Mouse (Mus musculus) C2C12 (cell line): ENCODE results near the gene Skp2. TPM values are rescaled to one million over a fixed set of nuclear protein-coding genes. Genes with fewer than 3 reads are reported as not detected.

Experiments
- H3K27me3 ChIP-seq: one replicate; pipeline ENCODE4 v1.6.1; 2011; ENCODE audit not compliant: control insufficient read depth, insufficient read depth, insufficient read length
- H3K36me3 ChIP-seq: one replicate; pipeline ENCODE4 v1.6.1; 2011; ENCODE audit not compliant: control insufficient read depth, insufficient read depth
- H3K4me3 ChIP-seq: one replicate; pipeline ENCODE4 v1.5.1; 2011; ENCODE audit warnings: mild to moderate bottlenecking, control low read depth; ENCODE audit not compliant: poor library complexity, insufficient read depth, severe bottlenecking
- H3K79me2 ChIP-seq: one replicate; pipeline ENCODE4 v1.6.1; 2011; ENCODE audit not compliant: control insufficient read depth, insufficient read depth
- H3K79me3 ChIP-seq: one replicate; pipeline ENCODE4 v1.6.1; 2011; ENCODE audit warnings: low read depth, control low read depth
- H3ac ChIP-seq: one replicate; pipeline ENCODE3; 2011; ENCODE audit warnings: low read depth; ENCODE audit not compliant: control insufficient read depth, insufficient read length
- CEBPB ChIP-seq: IDR thresholded peaks from one replicate; pipeline ENCODE4 v1.6.1; 2011; ENCODE audit warnings: low read depth, mild to moderate bottlenecking, control low read depth, moderate library complexity
- CTCF ChIP-seq: IDR thresholded peaks from one replicate; pipeline ENCODE4 v1.5.1; 2011; ENCODE audit not compliant: control insufficient read depth, insufficient read depth, insufficient read length
- FOSL1 ChIP-seq: IDR thresholded peaks from one replicate; pipeline ENCODE4 v1.8.0; 2011; ENCODE audit warnings: mild to moderate bottlenecking, low read length; ENCODE audit not compliant: poor library complexity, insufficient read depth, severe bottlenecking
- MAX ChIP-seq: IDR thresholded peaks from one replicate; pipeline ENCODE4 v1.6.1; 2011; ENCODE audit warnings: mild to moderate bottlenecking, control low read depth
- MYOD1 ChIP-seq: IDR thresholded peaks from one replicate; pipeline ENCODE4 v1.6.1; 2011; ENCODE audit warnings: low read depth; ENCODE audit not compliant: control insufficient read depth, insufficient read length
- MYOG ChIP-seq: IDR thresholded peaks from one replicate; pipeline ENCODE4 v1.6.1; 2011; ENCODE audit not compliant: control insufficient read depth, insufficient read length; ENCODE audit errors: extremely low read depth
- USF1 ChIP-seq: IDR thresholded peaks from one replicate; pipeline ENCODE4 v1.6.1; 2011; ENCODE audit warnings: low read depth, mild to moderate bottlenecking, control low read depth, moderate library complexity
- polyA plus RNA-seq: library from polyadenylated mRNA; unstranded; fragments of >200 nt; fragmentation: generic; extraction: Trizol; gene quantifications from one replicate; pipeline ENCODE4 v1.2.1, GENCODE M21; 2012; ENCODE audit warnings: missing spikeins

Skp2 gene
- polyA plus RNA-seq, 1 experiment: 22.5 TPM

- TF ChIP-seq CTCF: no peak
- no peak for TF ChIP-seq FOSL1
- no peak for TF ChIP-seq MYOG
- TF ChIP-seq MYOD1: no peak
- Histone ChIP-seq H3K4me3 (no peak overlapping the region), H3K79me3 (no peaks in the 10 kb centered on the region), H3K27me3 (no peaks in the 10 kb centered on the region), H3K79me2 (no peaks in the 10 kb centered on the region), H3K36me3 (peaks cover 89% of the 10 kb centered on the region), H3ac (no peak overlapping the region)
Observed at GRCm38 (mm10) chr15:9110526-9111347, 44.5 kb downstream of the Skp2 start.

GRCm38 (mm10) chr15:9106303-9107074 lies 48.7 kb downstream of the Skp2 start:
- no peaks in the 10 kb centered on the region for H3K79me2 ChIP-seq
- H3K4me3 ChIP-seq: no peak overlapping the region
- TF ChIP-seq USF1: no peak
- no peak for TF ChIP-seq MYOG
- no peak for TF ChIP-seq MAX
- TF ChIP-seq CTCF: no peak
- no peak for TF ChIP-seq FOSL1
- H3K27me3 ChIP-seq: no peaks in the 10 kb centered on the region
- no peak overlapping the region for H3ac ChIP-seq
- H3K79me3 ChIP-seq: no peaks in the 10 kb centered on the region
- H3K36me3 ChIP-seq: peaks cover 72% of the 10 kb centered on the region

DNA sequence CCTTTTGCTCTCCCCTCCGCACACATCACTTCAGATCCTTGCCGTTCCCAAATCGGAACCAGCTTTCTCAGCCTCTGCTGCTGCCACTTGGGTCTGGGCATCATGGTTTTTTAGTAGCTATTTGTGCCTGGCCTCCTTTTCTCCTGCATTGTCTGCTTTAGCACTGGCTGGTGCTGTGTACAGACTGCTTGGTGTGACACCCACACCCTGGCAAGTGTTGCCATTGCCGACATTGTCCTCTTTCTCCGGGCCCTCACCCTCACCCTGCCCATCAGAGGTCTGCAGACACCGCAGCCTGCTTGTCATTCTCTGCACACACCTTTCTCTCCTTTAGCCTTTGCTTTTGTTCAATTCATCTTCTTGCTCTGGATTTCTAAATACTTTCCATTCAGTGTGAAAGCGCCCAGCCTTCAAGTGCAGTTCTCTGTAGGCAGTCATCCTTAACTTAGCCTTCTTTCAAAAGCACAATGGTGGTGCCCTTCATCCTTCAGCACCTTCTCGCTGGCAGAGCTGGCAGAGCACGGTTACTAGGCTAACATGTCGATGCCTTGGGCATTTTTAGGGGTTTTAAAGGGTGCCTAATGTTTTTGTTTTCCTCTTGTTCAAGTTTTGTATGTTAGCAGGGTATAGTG lies 54.7 kb downstream of the Skp2 start:
- no peak overlapping the region for H3K4me3 ChIP-seq
- peaks cover 35% of the 10 kb centered on the region for H3K36me3 ChIP-seq
- H3ac ChIP-seq: no peak overlapping the region
- H3K27me3 ChIP-seq: no peaks in the 10 kb centered on the region
- no peaks in the 10 kb centered on the region for H3K79me2 ChIP-seq
- no peak for TF ChIP-seq MYOG
- TF ChIP-seq FOSL1: no peak
- no peak for TF ChIP-seq CEBPB
- TF ChIP-seq MYOD1: no peak
- no peak for TF ChIP-seq CTCF
- TF ChIP-seq USF1: no peak
- TF ChIP-seq MAX: no peak
- H3K79me3 ChIP-seq: no peaks in the 10 kb centered on the region

- Histone ChIP-seq H3K79me3 (no peaks in the 10 kb centered on the region), H3K36me3 (peaks cover 24% of the 10 kb centered on the region), H3ac (no peak overlapping the region), H3K4me3 (no peak overlapping the region), H3K79me2 (no peaks in the 10 kb centered on the region), H3K27me3 (no peaks in the 10 kb centered on the region)
- TF ChIP-seq FOSL1 (no peak), MYOG (no peak), MYOD1 (no peak), USF1 (no peak), MAX (no peak), CEBPB (no peak), CTCF (no peak)
Observed at GRCm38 (mm10) chr15:9096865-9097264, 58.4 kb downstream of the Skp2 start.

DNA sequence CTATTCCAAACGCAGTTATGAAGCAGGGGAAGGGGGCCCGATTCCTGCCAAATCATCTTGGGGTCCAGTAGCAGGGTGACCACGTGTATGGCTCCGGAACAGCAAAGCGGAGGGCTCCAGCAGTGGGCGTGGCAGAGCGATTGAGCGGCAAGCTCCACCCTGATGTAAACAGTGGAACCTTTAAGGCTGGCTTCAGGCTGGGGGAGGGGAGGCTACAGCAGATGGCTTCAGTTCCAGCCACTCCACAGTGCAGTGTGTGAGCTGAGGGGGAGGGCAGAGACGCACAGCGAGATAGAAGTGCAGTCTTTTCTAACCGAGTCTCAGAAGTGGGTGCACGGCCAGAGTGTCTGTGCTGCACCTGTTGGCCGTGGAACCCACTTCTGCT lies 60.9 kb downstream of the Skp2 start:
- no peaks in the 10 kb centered on the region for H3K27me3 ChIP-seq
- H3K36me3 ChIP-seq: peaks cover 13% of the 10 kb centered on the region
- no peaks in the 10 kb centered on the region for H3K79me3 ChIP-seq
- H3K79me2 ChIP-seq: no peaks in the 10 kb centered on the region
- TF ChIP-seq MYOG (no peak), MYOD1 (no peak), CTCF (no peak), FOSL1 (no peak)
- H3ac ChIP-seq: no peak overlapping the region
- H3K4me3 ChIP-seq: no peak overlapping the region
